Mouse (Mus musculus): Measurements from ENCODE around the gene Cd24a.

DNA sequence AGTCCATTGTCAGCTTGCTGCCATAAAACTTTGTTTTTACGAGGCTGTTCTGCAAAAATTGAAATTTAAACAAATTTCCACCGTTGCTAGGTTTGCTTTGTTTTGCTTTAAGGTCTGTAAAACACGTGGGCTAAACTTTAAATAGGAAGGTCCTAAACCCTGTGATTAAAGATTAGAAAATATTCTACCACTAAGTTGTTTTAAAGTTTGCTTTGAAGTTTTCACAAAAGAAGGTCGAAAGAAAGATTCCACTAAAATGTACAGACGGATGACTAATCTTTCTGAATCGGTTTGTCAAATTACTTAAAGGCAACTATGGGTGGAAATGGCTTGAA, at the start of gene Cd24a:
- TF ChIP-seq EP300 (IDR thresholded peaks at IDR 0.05) (no peak), CTCF (IDR thresholded peaks at IDR 0.05) (no peak)
